Mouse (Mus musculus): ENCODE data around the gene Tmem29.
"Not testable (repeated sequence)": the region's sequence is repeated elsewhere in the genome, so short reads cannot be mapped to it uniquely, and the experiment has no call there.

GRCm38 (mm10) chrX:150486314-150487030, 27.5 kb upstream of the Tmem29 start:
- not testable (repeated sequence) for TF ChIP-seq CTCF, EP300 (IDR thresholded peaks at IDR 0.05; ENCODE audit: low read depth)
